In the genomic region with DNA sequence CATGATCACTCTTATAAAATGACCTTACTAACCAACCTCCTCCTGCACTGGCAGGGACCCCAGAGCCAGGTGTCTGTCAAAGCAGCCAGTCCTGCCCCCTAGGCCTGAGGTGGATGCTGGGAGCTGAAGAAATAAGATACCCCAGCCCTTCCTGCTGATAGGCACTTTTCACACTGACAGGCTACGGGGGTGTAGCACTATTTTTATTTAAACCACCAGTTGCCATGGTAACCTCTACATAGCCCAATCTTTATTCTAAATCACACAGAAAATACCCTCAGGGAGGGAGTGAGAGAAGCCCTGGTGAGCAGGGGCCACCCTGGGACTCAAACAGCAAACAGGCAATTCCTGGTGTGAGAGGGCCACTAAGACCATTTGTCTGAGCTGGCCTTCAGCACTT, we compare ENCODE assay signal across 23 mouse cellular contexts. TPM values are rescaled to one million over a fixed set of nuclear protein-coding genes. Genes with fewer than 3 reads are reported as not detected.
DNase-seq lines count a peak whose midpoint lies in the region; ATAC-seq and TF ChIP-seq lines count a peak whose summit lies in the region.
"Had no signal": no experiment of that assay in that cellular context is flagged by ENCODE, and none has a peak within 500 bp of the region (broad histone marks: within the 10 kb centered on the region; RNA-seq: fewer than 3 reads in every experiment).

No protein-coding gene starts in this region.

- H3K4me3 ChIP-seq in embryonic facial prominence, embryonic 11.5 days (ENCODE audit: low read depth, low read length) = no peak overlapping the region
- H3K4me3 ChIP-seq in embryonic facial prominence, embryonic 10.5 days = no peak overlapping the region
- no peak overlapping the region for H3K4me3 ChIP-seq in kidney, adult 2 months (ENCODE audit: insufficient read depth, low read depth, low read length)
- H3K4me3 ChIP-seq: heart, embryonic 10.5 days; hindbrain, embryonic 15.5 days; liver, embryonic 12.5 days had no signal

- no peaks in the 10 kb centered on the region for H3K9me3 ChIP-seq in embryonic facial prominence, embryonic 11.5 days (replicated peaks; ENCODE audit: control insufficient read depth, low read length)
- no peaks in the 10 kb centered on the region for H3K9me3 ChIP-seq in embryonic facial prominence, embryonic 10.5 days
- H3K9me3 ChIP-seq: heart, embryonic 10.5 days; hindbrain, embryonic 15.5 days; liver, embryonic 12.5 days had no signal

- no peak overlapping the region for H3K9ac ChIP-seq in embryonic facial prominence, embryonic 11.5 days (replicated peaks; ENCODE audit: low read length)
- H3K9ac ChIP-seq: hindbrain, embryonic 15.5 days; liver, embryonic 12.5 days; lung, embryonic 14.5 days had no signal

- H3K4me2 ChIP-seq in embryonic facial prominence, embryonic 11.5 days (ENCODE audit: low read depth, low read length) = no peak overlapping the region
- H3K4me2 ChIP-seq: hindbrain, embryonic 15.5 days; liver, embryonic 12.5 days; lung, embryonic 14.5 days had no signal

- 0% methylated on average over 1 of the region's 1 CpGs for WGBS in embryonic facial prominence, embryonic 11.5 days
- 11% methylated on average over 1 of the region's 1 CpGs for WGBS in embryonic facial prominence, embryonic 10.5 days
- WGBS in kidney, adult 2 months = 11% methylated on average over 1 of the region's 1 CpGs

- no peaks in the 10 kb centered on the region for H3K36me3 ChIP-seq in embryonic facial prominence, embryonic 11.5 days (replicated peaks; ENCODE audit: control insufficient read depth, insufficient read depth, low read depth, low read length)
- no peaks in the 10 kb centered on the region for H3K36me3 ChIP-seq in embryonic facial prominence, embryonic 10.5 days (replicated peaks)
- no peaks in the 10 kb centered on the region for H3K36me3 ChIP-seq in kidney, adult 2 months (ENCODE audit: control insufficient read depth, insufficient read depth, low read length)
- H3K36me3 ChIP-seq: heart, embryonic 10.5 days; hindbrain, embryonic 15.5 days; liver, embryonic 12.5 days had no signal

- H3K27ac ChIP-seq in embryonic facial prominence, embryonic 11.5 days (replicated peaks; ENCODE audit: low read depth, low read length) = no peak overlapping the region
- H3K27ac ChIP-seq in embryonic facial prominence, embryonic 10.5 days (replicated peaks) = no peak overlapping the region
- no peak overlapping the region for H3K27ac ChIP-seq in kidney, adult 2 months (ENCODE audit: insufficient read depth, low read depth, low read length)
- H3K27ac ChIP-seq: heart, embryonic 10.5 days; hindbrain, embryonic 15.5 days; liver, embryonic 12.5 days had no signal

- no peak for ATAC-seq in embryonic facial prominence, embryonic 11.5 days (replicated peaks; ENCODE audit: insufficient number of reproducible peaks, low FRiP score, low TSS enrichment, low read depth)
- no peak for ATAC-seq in megakaryocyte, adult 5-6 weeks (ENCODE audit: poor library complexity, severe bottlenecking)
- ATAC-seq: liver, embryonic 12.5 days had no signal

- no peak for TF ChIP-seq CTCF in kidney, adult 2 months (conservative IDR thresholded peaks at IDR 0.05; ENCODE audit: insufficient read depth, insufficient read length, low read depth, low read length)

- peak; percentile 35 for DNase-seq in embryonic facial prominence, embryonic 11.5 days (ENCODE audit: low spot score)
- DNase-seq in embryonic facial prominence, embryonic 10.5 days (ENCODE audit: low spot score) = no peak
- peak; percentile 47 for DNase-seq in layer of hippocampus, adult 9-11 months
- DNase-seq in layer of hippocampus, adult 9-10 months (ENCODE audit: low spot score) = no peak
- DNase-seq in right cerebral cortex, postnatal 4 days = peak; percentile 26
- DNase-seq in right cerebral cortex, postnatal 25 days = no peak
- no peak for DNase-seq in kidney, adult 2 months
- DNase-seq: cerebellum, adult 11-12 months; heart, postnatal 10 days; kidney, adult 11 months; kidney, postnatal 14 days; lung, embryonic 14.5 days; lung, postnatal 4 days had no signal

- no peaks in the 10 kb centered on the region for H3K4me1 ChIP-seq in embryonic facial prominence, embryonic 11.5 days (ENCODE audit: control insufficient read depth, insufficient read depth, low read length)
- H3K4me1 ChIP-seq in embryonic facial prominence, embryonic 10.5 days = peaks cover 12% of the 10 kb centered on the region
- H3K4me1 ChIP-seq in kidney, adult 2 months (ENCODE audit: control insufficient read depth, insufficient read depth, low read length) = no peaks in the 10 kb centered on the region
- H3K4me1 ChIP-seq: heart, embryonic 10.5 days; liver, embryonic 12.5 days had no signal

- no peaks in the 10 kb centered on the region for H3K27me3 ChIP-seq in embryonic facial prominence, embryonic 11.5 days (ENCODE audit: control insufficient read depth, insufficient read depth, low read length)
- no peaks in the 10 kb centered on the region for H3K27me3 ChIP-seq in embryonic facial prominence, embryonic 10.5 days (replicated peaks; ENCODE audit: low read depth, poor library complexity, severe bottlenecking)
- no peaks in the 10 kb centered on the region for H3K27me3 ChIP-seq in kidney, adult 2 months (replicated peaks; ENCODE audit: control insufficient read depth, insufficient read depth, low read length)
- H3K27me3 ChIP-seq: hindbrain, embryonic 15.5 days; liver, embryonic 12.5 days had no signal

- TF ChIP-seq POLR2A in kidney, adult 2 months (IDR thresholded peaks at IDR 0.05; ENCODE audit: low read depth, low read length) = no peak

RNA-seq across cellular contexts. Expression of a gene that starts 51.4 kb away (rescaled TPM):
- polyA plus RNA-seq in embryonic facial prominence, embryonic 11.5 days (2014; fragmentation: Nextera tagmentation; extraction: Ambion mirVana) = not detected in 2 replicates
- polyA plus RNA-seq in embryonic facial prominence, embryonic 10.5 days (2016; fragmentation: Nextera tagmentation; extraction: Ambion mirVana) = not detected in 2 replicates
- total RNA-seq in megakaryocyte, adult 5-6 weeks (2015) = not detected in 2 replicates
- total RNA-seq in megakaryocyte, adult 5-6 weeks (2017) = not detected in 2 replicates
- polyA plus RNA-seq in kidney, adult 2 months (2012; rRNA removed) = not detected in 2 replicates
- total RNA-seq: gastrocnemius, postnatal 4 days; heart, postnatal 10 days; layer of hippocampus, postnatal 14 days; MEL had no signal
- polyA plus RNA-seq: frontal cortex, adult 2 months; hindbrain, embryonic 15.5 days; limb, embryonic 11.5 days; liver, embryonic 12.5 days; lung, embryonic 14.5 days; neural tube, embryonic 11.5 days had no signal

Comparison
In these comparisons a context has a peak if more than half of its experiments do, and no peak if none do; other contexts are left out.
1. DNase-seq: peak in embryonic facial prominence, embryonic 11.5 days (single experiment), layer of hippocampus, adult 9-11 months (single experiment) and right cerebral cortex, postnatal 4 days (single experiment); none in embryonic facial prominence, embryonic 10.5 days (single experiment), layer of hippocampus, adult 9-10 months (single experiment), right cerebral cortex, postnatal 25 days (single experiment) and kidney, adult 2 months (single experiment).